Mouse (Mus musculus) urinary bladder, adult 2 months (tissue): Measurements from ENCODE around the gene Msl1. TPM values are rescaled to one million over a fixed set of nuclear protein-coding genes. Genes with fewer than 3 reads are reported as not detected.
A peak's percentile ranks its signal among the peaks of the same experiment; 100 is the strongest.

Source experiments
- DNase-seq: peaks from one replicate; pipeline ENCODE4 v3.0.0; 2022; ENCODE audit warnings: low spot score
- polyA plus RNA-seq: library from polyadenylated mRNA; depleted of rRNA; stranded (reverse); fragments of >200 nt; gene quantifications from 2 replicates; pipeline ENCODE4 v1.2.3, GENCODE M21; 2012

Msl1 gene
- polyA plus RNA-seq, 1 experiment = 57.0 TPM

DNA sequence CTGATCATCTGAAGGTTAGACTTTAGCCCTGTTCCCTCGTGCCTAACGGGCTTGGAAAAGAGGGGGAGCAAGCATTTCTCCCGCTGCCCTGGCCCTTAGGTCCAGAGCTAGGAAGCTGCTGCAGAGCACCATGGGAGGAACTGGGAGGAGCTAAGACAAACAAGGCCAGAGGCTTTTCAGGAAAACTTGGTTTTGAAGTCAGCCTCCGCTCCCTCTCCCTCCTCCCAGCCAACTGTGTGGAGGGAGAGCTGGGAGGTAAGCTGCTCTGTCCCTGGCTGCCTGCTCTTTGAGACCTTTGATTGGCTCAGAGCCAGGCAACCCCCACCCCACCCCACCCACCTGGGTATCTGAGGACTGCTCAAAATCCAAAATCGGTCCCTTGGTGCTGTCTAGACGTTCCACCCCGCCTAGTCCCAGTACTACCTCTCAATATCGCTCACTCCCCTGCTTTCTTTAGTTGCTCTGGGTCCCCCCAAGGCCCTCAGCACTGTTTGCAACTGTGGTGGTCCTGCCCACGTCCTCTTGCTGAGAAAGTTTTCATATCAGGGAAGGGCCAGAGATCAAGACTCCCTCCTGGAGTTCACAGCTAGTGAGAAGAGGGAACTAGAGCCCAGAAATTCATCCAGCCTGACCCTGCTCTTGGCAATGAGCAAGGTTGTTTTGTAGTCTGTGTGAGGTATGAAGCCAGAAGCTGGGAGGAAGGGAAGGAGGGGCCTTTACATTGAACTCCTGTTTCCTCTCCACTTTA lies 18.3 kb upstream of the Msl1 start:
- no peak for DNase-seq

DNA sequence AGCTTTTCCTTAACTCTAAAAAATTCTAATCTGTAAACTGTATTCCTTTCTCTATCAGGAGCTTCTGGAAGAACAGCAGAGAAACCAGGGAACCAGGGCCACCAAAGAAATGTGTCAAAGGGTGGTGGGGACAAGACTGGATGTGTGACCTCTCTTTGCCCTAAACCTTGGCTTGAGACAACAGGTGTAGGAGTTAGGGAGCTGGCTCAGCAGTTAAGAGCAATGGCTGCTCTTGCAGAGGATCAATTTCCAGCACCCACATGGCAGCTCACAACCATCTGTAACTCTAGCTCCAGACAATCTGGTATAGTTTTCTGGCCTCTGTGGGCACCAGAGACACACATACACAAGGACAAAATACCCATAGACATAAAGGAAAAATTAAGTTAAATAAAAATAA lies 17.4 kb upstream of the Msl1 start:
- DNase-seq = no peak

GRCm38 (mm10) chr11:98781851-98782512 lies 13.3 kb upstream of the Msl1 start:
- DNase-seq = no peak

DNA sequence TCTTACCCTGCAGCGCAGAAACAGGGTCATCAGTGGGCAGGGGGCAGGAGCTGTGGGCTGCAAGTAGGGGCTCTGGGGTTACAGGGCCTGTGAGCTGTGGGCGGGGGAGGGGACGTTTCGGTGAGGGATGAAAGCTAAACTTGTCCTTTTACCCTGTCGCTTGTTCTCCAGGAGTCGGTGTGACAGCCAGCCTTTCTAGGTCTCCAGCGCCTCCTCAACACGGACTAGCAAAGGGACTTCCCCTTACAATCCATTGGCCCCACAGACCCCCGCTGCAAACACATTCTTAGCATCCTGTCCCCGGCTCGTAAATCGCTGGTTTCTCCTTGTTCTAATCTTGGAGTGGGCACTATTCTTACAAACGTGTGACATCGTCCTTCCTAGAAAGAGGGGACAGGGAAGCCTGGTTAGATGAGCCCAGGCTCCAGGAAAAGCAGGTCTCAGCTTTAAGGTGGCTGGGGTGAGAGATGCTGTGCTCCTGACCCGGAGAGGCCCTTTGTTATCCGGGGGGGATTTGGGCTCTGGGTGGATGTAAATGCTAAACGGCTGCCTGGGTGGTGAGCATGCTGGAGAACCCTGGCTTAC lies 12.6 kb upstream of the Msl1 start:
- DNase-seq = no peak

GRCm38 (mm10) chr11:98783236-98783696 lies 12.1 kb upstream of the Msl1 start:
- DNase-seq = peak; percentile 96

DNA sequence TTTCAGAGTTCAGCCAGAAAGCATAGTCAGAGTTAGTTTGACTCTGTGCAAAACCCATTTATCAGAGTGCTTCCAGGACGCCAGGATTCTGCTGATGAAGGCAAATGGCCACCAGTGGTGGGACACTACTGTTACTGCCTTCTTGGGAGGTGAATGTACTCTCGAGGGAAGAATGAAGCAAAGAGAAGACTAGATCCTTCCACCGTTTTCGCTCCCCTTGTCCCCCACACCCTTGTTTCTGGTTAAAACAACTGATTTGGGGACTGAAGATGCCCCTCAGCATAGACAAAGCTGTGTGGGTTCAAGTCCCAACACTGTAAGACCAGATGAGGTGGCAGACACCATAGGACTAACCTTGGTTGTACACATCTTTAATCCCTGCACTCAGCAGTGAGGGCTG lies 11.2 kb upstream of the Msl1 start:
- DNase-seq = no peak

DNA sequence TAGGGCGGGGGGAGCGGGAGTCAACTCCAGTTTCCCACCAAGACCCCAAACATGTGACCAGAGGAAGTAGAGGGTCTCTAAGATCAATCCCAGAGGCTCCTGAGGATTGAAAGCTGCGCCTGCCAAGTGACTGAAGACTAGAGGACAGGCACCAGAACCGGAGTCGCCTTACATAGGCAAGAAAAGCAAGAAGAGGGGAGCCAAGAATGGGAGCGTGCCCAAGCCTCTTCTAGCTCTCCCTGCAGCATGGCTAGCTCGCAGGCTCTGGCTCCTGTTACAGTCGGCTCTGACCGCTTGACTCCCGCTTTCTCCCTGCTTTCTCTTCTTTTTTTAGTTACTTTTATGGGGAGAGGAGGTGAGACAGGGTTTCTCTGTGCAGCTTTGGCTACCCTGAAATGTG lies 10.1 kb upstream of the Msl1 start:
- no peak for DNase-seq

DNA sequence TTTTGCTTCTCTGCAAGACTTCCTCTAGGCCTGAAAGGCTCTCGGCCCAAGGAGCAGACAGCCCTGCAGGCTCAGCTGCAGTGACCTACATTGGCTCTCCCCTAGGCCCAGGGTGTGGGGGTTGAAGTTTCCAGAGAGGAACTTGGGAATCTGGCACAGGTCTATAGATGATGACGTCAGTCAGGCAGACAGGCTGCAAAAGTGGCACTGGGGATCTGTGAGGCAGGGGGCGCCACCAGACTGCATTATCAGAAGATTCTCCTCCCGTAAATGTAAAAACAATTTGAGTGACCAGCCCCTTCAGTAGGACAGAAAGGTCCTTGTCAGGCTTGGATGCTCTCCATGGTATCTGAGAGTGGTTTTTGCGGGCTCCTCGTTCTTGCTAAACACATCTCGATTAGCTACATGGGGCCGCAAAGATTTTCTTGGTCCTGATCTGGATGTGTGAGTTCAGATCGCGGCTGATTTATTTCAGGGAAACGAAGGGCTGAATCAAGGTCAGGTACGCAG lies 9.5 kb upstream of the Msl1 start:
- no peak for DNase-seq

DNA sequence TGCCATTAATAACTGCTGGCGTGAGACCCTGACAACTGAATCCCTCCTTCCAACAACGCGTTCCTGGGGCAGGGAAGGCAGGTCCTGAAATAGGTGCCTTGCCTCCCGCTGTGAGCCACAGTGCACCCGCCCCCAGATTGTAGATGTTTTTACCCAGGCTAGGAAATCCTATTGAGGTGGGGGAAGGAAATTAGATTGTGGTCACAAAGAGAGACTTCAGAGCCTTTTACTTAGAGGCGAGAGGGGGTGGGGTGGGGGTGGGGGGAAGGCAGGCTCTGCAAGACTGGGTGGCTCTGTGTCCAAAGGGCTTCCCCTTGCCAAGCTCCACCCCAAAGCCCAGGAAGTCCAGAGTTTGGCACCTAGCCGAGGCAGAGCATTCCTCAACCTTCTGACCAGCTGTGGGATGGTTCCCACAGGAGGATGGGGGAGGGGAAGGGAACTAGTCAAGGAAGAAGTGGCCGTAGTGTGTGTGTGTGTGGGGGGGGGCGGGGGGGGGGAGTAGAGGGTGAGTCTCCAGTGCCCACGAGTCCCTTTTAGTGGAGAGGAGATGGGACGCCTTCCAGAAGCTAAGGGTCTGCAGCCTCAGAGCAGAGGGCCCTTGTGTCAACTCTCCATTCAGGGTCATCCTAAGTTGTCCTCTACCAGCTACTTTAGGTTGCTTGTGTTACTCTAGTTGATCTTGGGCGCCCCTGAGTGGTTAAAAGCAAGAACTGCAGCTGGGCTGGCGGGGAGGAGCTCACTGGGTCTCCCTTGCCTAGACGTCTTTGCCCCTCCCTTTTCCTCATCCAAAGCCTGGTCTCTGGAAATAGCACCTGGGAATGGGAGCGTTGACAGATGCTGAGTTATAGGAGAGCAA lies 8.7 kb upstream of the Msl1 start:
- DNase-seq = peak; percentile 86

- DNase-seq = no peak
Observed at GRCm38 (mm10) chr11:98787229-98787628, 8.1 kb upstream of the Msl1 start.

DNA sequence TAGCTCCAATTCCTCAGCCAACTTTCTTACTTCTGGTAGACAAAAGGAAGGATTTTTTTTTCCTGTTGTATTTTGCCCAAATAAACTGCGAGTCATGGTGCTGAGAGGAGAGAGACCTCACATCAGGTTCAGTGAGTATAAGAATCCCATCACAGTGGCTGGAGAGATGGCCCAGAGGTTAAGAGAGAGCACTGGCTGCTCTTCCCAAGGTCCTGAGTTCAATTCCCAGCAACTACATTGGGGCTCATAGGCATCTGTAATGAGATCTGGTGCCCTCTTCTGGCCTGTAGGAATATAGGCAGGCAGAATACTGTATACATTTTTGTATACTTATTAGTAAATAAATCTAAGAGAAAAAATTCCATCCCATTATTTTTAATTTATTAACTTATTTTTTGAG lies 7.6 kb upstream of the Msl1 start:
- no peak for DNase-seq

DNA sequence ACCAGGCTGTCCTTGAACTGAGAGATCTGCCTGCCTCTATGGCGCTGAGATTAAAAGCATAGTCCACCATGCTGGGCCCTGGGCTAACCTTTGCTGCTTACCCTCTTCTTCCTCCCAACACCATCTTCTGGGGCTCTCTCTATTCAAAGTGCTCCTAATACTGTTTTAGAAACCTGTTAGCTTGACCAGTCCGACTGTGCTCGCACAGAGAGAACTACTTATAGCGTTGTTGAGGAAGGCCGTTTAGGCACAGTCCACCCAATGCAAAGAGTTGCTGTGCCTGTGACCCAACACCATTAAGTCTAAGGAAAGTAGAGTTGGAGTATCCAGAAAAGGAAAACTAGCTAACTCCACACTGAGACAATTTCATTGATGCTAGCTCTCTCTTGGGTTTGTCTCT lies 7.2 kb upstream of the Msl1 start:
- DNase-seq = no peak

DNA sequence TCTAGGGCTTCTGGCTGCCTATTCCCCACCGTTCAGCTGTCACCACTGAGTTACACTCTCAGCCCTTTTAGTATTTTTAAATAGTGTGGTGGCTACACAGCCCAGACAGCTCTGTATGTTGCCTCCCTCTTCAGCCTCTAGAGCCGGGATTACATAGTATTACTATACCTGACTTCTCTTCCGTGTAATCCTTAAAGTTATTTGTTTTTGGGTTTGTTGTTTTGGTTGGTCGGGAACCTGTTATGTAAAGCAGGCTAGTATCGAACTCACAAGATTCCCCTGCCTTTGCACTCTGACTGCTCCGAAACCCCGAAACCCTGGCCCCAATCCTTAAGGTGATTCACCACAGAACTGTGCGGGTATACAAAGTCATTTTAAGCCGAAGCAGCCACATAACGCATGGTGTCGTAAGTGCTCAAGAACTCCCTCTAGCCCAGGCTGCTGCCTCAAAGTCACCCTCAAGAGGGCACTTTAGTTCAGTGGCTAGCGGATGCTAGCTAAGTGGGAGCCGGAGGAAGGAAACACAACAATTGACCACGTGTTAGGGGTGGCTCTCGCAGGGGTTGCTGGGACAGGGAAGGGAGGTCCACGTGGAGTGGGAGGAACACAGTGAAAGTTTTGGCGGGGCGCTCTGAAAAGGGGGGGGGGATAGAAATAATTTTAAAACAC lies 6.6 kb upstream of the Msl1 start:
- peak; percentile 62 for DNase-seq

GRCm38 (mm10) chr11:98789219-98789807 lies 6.0 kb upstream of the Msl1 start:
- DNase-seq = no peak

GRCm38 (mm10) chr11:98789824-98790223 lies 5.5 kb upstream of the Msl1 start:
- DNase-seq = no peak

DNA sequence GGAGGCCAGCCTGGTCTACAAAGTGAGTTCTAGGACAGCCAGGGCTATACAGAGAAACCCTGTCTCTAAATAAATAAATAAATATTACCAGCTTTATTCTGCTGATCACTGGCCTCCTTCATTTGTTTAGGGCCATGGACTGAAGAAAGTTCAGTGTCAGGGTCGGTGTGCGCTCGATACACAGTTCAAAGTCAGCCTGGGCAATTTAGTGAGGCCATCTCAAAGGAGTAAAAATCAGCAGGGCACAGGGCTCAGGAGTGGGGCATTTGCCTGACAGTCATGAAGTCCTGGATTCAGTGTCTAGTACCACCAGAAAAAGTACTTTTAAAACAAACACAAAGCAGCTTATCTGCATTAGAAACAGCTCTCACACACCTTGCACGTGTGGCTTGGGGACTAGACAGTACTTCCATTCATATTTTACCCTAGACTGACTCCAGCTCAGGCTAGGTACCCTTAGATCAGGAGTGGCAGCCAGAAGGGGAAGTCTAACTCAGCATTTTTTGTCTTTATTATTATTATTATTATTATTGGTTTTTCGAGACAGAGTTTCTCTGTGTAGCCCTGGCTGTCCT lies 4.6 kb upstream of the Msl1 start:
- DNase-seq = no peak

DNA sequence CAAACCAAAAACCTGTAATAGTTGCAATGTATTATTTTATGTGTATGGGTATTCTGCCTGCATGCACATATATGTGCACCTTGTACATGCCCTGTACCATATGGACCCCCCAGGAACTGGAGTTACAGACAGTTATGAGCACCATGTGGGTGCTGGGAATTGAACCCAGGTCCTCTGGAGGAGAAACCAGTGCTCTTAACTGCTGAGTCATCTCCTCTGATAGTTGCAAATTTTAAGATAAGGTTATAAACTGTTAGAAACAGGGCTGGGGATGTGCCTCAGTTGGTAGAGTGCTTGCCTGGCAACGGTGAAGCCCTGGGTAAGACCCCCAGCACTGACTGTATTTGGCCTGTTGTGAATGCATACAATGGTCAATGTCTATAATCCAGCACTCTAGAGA lies 3.9 kb upstream of the Msl1 start:
- no peak for DNase-seq

GRCm38 (mm10) chr11:98792081-98792480 lies 3.2 kb upstream of the Msl1 start:
- no peak for DNase-seq

DNA sequence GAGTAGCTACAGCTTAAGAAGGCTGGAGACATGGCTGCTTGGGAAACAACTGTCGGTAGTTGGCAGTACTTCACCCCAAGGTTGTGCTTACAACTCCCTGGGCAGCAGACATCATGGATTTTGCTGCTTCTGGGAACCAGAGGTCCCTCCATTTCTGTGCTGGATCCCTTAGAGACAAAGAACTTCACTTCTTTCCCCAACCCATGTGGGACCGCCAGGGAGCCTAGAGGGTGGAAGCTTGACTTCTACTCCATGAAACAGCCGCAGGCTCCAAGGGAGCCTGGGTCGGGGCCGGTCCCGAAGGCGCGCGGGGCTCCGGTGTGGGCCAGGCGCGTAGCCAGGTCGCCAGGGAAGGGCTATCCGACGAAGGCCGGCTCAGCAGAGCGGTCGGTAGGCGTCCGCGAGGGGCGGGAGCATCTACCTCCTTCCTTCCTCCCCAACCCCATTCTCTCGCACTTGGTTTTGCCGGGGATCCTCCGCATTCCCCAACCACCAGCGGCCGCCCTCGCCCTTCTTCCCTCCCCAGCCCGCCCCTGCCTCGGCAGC lies 774 bp upstream of the Msl1 start:
- peak; percentile 81 for DNase-seq
